31 mouse cellular contexts compared by ENCODE assay signal in the genomic region with DNA sequence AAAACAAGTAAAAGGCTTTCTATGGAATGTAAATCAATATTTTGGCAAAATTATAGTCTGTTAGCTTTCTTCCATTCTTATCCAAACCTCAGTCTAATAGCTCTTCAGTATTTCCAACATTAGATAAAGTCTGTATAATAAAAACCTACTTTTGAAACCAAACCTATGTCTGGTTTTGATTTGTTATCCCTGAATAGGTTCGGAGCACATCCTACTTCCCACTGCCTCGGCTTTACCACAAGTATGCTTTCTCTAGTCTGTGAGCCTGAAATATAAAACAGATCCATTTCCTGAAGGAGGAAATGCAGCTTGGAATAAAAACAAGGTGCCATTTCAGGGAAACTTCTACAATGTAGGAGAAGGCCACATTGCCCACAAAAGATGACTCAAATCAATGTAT.
"Had no signal": no experiment of that assay in that cellular context is flagged by ENCODE, and none has a peak within 500 bp of the region (broad histone marks: within the 10 kb centered on the region; RNA-seq: fewer than 3 reads in every experiment).

No protein-coding gene starts in this region.

- H3K4me1 ChIP-seq: limb, embryonic 12.5 days; limb, embryonic 13.5 days; limb, embryonic 15.5 days; liver, embryonic 12.5 days; liver, embryonic 13.5 days; liver, embryonic 15.5 days; lung, embryonic 15.5 days; megakaryocyte, embryonic 14.5 days; midbrain, embryonic 13.5 days; midbrain, embryonic 15.5 days; neural tube, embryonic 12.5 days; neural tube, embryonic 13.5 days had no signal

- H3K27ac ChIP-seq: limb, embryonic 12.5 days; limb, embryonic 13.5 days; limb, embryonic 15.5 days; liver, embryonic 12.5 days; liver, embryonic 13.5 days; liver, embryonic 14.5 days; liver, embryonic 15.5 days; lung, embryonic 15.5 days; macrophage; midbrain, embryonic 10.5 days; midbrain, embryonic 12.5 days; midbrain, embryonic 13.5 days; midbrain, embryonic 15.5 days; neural tube, embryonic 12.5 days; neural tube, embryonic 13.5 days had no signal

- H3K36me3 ChIP-seq: limb, embryonic 12.5 days; limb, embryonic 13.5 days; limb, embryonic 15.5 days; liver, embryonic 12.5 days; liver, embryonic 13.5 days; liver, embryonic 15.5 days; lung, embryonic 15.5 days; midbrain, embryonic 10.5 days; midbrain, embryonic 12.5 days; midbrain, embryonic 13.5 days; midbrain, embryonic 15.5 days; neural tube, embryonic 12.5 days; neural tube, embryonic 13.5 days had no signal

- H3K4me2 ChIP-seq: limb, embryonic 12.5 days; limb, embryonic 13.5 days; limb, embryonic 15.5 days; liver, embryonic 11.5 days; liver, embryonic 12.5 days; liver, embryonic 13.5 days; liver, embryonic 15.5 days; lung, embryonic 14.5 days; lung, embryonic 15.5 days; midbrain, embryonic 11.5 days; midbrain, embryonic 12.5 days; midbrain, embryonic 13.5 days; midbrain, embryonic 15.5 days; neural tube, embryonic 12.5 days; neural tube, embryonic 13.5 days had no signal

- H3K9me3 ChIP-seq: limb, embryonic 12.5 days; limb, embryonic 13.5 days; limb, embryonic 15.5 days; liver, embryonic 12.5 days; liver, embryonic 13.5 days; liver, embryonic 15.5 days; lung, embryonic 15.5 days; midbrain, embryonic 10.5 days; midbrain, embryonic 12.5 days; midbrain, embryonic 13.5 days; midbrain, embryonic 15.5 days; neural tube, embryonic 12.5 days; neural tube, embryonic 13.5 days had no signal

- H3K27me3 ChIP-seq: limb, embryonic 12.5 days; limb, embryonic 13.5 days; limb, embryonic 15.5 days; liver, embryonic 12.5 days; liver, embryonic 13.5 days; liver, embryonic 15.5 days; lung, embryonic 15.5 days; megakaryocyte, embryonic 14.5 days; midbrain, embryonic 12.5 days; midbrain, embryonic 13.5 days; midbrain, embryonic 15.5 days; neural tube, embryonic 12.5 days; neural tube, embryonic 13.5 days had no signal

- H3K4me3 ChIP-seq: limb, embryonic 12.5 days; limb, embryonic 13.5 days; limb, embryonic 15.5 days; liver, embryonic 12.5 days; liver, embryonic 13.5 days; liver, embryonic 15.5 days; lung, embryonic 15.5 days; megakaryocyte, embryonic 14.5 days; midbrain, embryonic 10.5 days; midbrain, embryonic 12.5 days; midbrain, embryonic 13.5 days; midbrain, embryonic 15.5 days; myocyte; neural tube, embryonic 12.5 days; neural tube, embryonic 13.5 days had no signal

- DNase-seq: left cerebral cortex, postnatal 4 days; liver; liver, embryonic 13.5 days; liver, postnatal 0 days; lung, adult 18-20 months; lung, adult 2 months; lung, embryonic 14.5 days; lung, postnatal 10 days; lung, postnatal 14 days; lung, postnatal 36 days; lung, postnatal 4 days; midbrain, embryonic 14.5 days had no signal

- ATAC-seq: liver, embryonic 12.5 days; liver, postnatal 0 days; lung, postnatal 0 days; midbrain, embryonic 13.5 days; midbrain, embryonic 15.5 days had no signal

- H3K9ac ChIP-seq: limb, embryonic 12.5 days; limb, embryonic 13.5 days; limb, embryonic 15.5 days; liver, embryonic 12.5 days; liver, embryonic 13.5 days; liver, embryonic 14.5 days; liver, embryonic 15.5 days; liver, postnatal 0 days; lung, embryonic 14.5 days; lung, embryonic 15.5 days; midbrain, embryonic 12.5 days; midbrain, embryonic 13.5 days; midbrain, embryonic 15.5 days; neural tube, embryonic 12.5 days; neural tube, embryonic 13.5 days had no signal
